Mouse (Mus musculus): ENCODE measurements around the gene Dusp8.

Dusp8 gene

DNA sequence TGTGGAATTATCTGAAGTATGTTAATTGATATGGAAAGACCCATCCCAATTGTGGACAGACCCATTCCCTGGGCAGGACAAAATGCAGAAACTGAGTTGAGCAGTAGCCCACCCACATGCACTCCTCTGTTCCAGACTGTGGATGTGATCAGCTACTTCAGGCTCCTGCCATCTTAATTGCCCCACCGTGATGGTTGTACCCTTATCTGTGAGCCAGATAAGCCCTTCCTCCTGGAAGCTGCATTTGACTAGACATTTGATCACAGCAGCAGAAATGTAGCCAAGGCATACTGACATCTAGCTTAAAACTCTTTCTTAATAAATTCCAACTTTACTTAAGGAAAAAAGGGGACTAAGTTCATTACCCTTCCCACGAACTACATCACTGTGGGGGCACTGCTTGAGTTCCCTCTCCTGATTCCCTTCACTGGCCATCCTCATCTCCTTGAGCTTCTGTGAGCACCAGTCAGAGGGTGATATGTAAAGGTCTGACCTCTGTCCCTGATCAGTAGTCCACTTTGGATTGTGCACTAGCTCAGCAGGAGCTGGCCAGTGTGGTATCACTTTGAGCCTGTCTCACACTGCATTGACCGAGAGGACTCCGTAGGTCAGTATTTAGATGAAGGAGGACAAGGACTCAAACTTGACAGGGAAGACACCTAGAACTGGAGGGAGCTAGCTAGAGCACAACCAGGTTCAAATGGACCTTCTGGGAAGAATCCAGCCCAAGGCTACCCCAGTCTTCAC is 9.3 kb downstream of the Dusp8 start:
- no peak for DNase-seq (ENCODE audit: low read depth, low spot score)

DNA sequence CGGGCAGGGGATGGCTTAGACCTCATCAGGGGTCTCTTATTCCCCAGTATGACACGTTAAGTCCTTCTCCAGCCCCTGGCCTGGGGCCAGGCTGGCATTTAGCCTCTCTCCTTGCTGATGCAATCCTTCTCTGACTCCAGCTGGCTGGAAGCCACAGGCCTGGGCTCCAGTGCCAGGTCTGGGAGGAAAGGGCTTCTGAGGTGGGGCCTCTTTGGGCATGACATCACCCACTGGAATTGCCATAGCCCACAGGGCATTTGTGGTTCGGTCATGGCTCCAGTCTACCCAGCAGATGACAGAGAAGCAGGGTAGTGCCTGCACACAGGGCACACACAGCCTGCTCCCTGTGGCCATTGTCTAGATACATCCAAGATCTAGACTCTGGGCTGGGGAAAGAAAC is 10.8 kb downstream of the Dusp8 start:
- DNase-seq (ENCODE audit: low read depth, low spot score): no peak

DNA sequence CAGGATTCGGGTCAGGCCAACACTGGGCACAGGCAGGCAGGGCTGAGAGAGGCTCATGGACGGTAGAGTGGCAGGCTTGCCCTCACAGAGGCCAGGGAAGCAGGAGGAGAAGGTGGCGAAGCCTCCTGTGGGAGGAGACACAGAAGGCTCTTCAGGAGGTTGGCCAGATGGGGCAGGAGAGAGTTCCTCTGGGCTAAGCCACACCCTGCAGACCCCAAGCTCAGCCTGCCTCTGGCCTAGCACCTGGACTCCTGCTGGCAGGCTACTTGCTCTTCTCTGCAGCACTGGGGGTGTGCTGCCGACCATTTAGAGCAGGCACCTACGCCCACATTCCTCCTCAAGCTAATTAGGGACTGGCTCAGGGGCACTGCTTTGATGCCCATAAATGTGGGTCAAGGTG is 11.2 kb downstream of the Dusp8 start:
- DNase-seq (ENCODE audit: low read depth, low spot score): no peak

DNA sequence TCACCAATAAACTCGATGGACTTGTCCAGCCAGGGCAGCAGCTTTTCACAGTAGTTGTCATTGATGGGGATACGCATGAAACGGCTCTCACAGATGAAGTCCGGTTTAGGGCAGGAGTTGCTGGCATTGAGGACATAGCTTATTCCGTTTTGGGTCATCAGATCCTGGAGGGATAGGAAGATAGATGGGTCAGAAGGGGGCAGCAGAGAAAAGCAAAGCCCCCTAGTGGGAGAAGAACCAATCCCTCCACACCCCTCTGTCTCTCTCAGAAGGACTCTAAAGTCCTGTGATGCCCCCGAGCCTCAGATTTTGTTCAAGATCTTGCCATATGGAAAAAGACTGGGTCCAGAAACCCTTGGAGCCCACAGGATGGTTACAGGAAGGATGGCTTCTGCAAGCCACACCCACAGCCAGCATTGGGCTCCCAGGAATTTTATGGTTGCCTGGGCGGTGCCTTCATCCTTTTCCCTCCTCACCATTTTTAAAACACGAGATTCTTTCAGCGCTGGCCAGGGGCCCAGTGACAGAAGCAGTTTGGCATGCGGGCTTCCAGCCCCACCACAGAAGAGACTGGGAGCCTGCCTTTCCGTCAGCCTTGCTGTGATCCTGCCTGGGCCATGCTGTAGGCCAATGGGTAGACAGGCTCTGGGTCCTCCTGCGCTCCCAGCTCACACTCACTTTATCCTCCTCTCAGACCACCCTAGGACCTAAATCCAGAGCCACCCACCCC is 11.9 kb downstream of the Dusp8 start:
- DNase-seq (ENCODE audit: low read depth, low spot score): no peak

DNA sequence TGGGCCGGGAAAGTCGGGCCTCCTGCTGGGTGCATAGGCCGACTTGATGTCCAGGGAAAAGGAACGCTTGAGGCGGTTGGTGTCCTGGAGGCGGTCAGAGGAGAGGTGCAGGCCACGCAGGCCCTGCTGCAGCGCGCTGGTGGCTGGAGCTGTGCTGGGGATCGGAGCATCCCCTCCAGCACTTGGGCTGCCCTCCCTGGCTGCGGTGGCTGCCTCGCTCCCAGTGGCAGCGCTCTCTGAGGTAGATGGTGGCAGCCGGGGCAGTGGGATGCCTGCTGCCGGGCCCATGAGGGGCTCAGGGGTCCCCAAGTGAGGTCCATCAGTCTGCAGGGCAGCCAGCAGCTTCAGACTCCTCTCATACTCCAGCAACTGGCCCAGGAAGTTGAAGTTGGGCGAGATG is 13.0 kb downstream of the Dusp8 start:
- no peak for DNase-seq (ENCODE audit: low read depth, low spot score)

DNA sequence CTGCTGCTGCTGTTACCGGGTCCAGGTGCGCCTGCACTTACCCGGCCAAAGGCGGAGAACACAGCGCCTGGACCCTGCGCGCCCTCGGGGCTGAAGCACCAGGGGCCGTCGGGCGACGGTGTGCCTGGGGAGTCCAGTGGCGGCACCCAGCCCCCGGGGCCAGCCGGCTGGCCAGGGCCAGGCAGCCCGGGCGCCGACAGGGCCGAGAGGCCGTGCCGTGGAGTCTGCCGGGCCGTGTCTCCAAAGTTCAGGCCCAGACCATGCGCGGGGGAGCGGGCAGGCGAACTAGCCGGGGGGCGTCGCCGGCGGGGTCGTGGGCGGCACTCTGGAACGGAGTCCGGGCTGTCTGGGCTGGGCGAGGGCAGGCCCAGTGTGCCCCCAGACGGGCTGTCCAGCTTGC is 13.5 kb downstream of the Dusp8 start:
- DNase-seq (ENCODE audit: low read depth, low spot score): no peak

DNA sequence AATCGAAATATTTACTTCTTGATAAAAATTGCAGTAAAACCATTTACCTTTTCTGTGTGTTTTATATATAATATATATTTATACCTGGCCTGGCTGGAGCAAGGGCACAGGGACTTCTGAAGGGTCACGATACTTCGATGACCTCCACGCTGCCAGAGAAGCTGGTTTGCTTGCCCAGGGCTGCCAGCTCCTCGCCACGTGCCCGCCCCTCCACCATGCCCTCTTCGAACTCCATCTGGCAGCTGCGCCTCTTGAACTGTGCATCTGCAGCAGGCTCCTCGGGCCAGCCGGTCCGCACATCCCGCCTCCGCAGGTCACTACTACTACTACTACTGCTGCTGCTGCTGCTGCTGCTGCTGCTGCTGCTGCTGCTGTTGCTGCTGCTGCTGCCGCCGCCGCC is 13.9 kb downstream of the Dusp8 start:
- no peak for DNase-seq (ENCODE audit: low read depth, low spot score)

DNA sequence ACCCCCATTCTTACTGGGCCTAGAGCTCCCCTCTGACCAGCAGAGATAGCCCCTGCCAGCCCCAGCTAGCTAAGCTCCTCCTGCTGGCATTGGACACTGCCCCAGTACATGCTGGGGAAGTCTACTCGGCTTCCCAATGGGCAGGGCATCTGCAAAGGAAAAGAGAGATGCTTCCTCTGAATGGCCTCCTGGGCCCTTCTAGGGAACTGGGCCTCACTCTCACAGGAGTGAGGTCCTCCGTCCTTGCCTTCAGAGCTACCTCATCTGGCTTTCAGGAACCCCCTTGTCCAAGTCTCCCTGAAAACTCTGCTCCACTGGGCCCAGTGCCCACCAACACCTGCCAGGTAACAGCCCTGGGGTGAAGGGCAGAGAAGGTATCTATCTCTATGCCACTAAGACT is 14.8 kb downstream of the Dusp8 start:
- no peak for DNase-seq (ENCODE audit: low read depth, low spot score)

DNA sequence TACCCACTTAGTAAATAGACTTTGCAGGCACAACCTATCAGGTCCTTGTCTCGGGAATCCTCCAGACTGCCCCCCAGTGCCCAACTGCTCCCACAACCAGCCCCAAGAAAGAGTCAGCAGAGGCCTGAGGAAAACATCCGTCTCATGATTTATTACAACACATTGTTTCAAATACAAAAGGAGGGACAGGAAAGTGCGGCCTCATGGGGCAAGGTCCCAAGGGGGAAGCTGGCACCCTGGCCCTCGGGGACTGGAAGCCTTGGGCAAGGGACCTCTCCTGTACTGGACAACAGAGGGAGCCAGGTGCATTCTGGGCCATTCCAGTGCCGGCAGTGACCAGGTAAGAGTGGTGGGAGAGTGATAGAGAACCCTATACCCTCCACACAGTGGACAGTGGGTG is 16.3 kb downstream of the Dusp8 start:
- no peak for DNase-seq (ENCODE audit: low read depth, low spot score)

DNA sequence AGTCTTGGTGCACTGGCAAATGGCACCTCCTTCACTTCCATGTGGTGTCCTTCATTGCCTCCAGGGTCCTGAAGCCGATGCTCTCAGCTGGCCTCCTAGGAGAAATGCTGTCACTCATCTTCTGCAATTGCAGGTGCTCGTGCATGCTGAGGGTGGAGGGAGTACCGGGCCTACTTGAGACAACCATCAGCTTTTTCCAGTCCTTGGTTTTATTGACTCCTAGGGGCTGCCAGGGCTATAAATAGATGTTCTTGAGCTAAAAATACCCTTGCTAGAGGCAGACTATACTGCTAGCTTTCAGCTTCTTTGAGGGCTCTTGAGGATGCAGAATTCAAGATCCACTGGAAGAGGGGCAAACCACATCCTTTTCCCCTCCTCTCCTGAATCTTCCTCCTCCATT is 18.5 kb downstream of the Dusp8 start:
- DNase-seq (ENCODE audit: low read depth, low spot score): no peak

DNA sequence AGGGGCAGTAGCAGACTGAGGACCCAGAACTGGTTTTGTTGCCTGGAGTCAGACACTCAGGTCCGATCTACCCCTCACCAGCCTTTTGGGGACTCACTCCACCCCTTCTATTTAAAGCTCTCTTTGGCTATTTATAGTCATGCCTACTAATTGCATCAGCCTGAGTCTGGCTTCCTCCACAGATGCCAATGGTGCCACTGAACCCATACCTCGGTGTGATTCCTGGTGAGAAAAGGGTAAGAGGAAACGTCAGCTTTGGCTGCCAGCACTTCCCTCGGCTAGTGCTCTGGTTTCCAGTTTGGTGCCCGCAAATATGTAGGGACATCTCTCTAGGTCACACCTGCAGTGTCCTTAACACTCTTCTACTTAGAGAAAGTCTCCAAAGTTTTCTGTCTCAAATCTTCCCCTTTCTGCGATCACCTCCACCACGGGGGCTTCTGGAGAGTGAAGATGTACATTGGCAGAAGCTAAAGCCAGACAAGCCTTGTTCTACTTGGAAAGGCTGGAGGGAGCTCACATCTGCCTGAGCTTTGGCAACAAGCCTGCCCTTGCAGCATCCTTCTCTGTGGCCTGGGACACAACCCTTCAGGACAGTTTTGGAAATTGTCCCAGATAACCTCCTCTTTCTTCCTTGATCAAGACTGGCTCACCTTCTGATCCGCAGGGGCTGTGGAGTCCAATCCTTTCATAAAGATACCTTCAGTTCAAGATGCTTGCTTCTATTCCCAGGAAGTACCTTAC is 21.3 kb downstream of the Dusp8 start:
- DNase-seq (ENCODE audit: low read depth, low spot score): no peak

DNA sequence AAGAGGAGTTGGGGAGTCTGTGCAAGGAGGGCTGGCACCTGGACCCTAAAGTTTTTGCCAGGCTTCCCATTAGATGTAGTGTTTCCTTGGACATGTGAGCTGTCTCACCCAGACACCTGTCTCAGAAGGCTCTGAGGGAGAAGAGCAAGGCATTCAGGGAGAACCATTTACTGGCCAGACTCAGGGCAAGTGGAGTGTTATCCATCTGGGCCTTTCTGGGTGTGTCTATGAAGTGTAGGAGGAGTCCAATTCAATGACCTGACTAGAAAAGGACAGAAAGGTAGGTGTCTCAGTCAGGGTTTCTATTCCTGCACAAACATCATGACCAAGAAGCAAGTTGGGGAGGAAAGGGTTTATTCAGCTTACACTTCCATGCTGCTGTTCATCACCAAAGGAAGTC is 23.9 kb downstream of the Dusp8 start:
- no peak for DNase-seq (ENCODE audit: low read depth, low spot score)

DNA sequence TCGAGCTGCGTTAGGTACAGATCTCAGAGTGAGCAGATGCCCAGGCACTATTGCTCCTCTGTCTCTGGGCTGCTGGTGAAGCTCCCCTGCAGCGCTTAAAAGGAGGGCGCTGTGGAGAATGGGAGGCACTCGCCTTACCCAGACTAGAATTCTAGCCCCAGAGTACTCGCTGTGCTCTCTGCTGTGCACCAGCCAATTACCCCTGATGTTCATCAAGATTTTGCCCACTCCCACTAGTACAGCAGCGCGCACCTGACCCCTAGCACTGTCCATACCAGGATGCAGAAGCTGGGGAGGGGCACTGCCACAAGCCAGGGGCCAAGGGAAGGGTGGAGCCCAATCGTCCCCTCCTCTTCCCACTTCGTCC is 24.4 kb downstream of the Dusp8 start:
- no peak for DNase-seq (ENCODE audit: low read depth, low spot score)

DNA sequence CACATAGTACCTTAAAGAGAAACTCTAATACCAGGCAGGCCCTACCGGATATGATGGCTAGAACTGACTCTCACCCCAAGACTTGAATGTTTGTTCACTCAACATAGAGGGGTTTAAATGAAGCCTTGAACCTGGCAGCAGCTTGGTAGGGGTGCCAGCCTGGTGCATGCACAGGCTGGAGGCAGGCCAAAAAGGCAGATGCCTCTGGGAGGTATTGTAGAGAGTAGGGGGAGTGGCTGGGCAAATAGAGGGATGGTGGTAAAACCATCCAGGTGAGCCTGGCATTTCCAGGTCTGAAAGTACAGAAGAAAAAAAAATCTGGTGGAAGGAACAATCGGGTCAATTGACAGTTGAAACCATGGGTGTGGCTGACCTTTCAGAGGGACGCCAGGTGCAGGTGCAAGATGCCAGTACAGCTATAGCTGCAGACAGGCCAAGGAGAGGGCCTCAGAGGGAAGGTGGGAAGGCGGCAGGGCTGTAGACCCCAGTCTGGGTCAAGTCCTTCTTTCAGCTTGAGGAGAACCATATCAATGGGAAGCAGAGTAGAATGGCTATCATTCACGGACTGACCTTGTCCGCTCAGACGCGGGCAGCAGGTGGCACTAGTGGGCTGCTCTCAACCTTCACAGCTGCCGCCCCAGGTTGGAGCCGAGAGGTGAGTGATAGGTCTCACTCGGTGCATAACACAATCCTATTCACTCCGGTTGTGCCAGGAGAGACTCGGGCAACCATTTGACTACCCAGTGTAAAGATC is 25.0 kb downstream of the Dusp8 start:
- DNase-seq (ENCODE audit: low read depth, low spot score): peak; percentile 45

DNA sequence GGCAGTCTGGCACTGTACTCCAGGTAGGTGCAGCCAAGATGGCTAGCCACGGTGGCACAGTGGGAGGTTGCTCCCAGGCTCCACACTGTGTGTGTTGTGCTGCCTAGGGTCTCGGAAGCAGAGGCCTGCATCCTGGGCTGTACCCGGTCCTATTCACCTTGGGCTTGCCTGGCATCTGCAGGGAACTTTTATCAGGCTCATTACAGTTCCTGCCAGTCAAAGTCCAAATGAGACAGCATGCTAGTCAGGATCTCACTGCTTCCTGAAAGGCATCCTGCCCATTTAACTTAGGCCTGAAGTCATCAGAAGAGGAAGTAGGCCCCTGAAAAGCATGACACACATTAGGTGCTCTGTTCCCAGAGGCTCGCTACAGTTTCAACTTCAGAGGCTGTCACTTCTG is 27.2 kb downstream of the Dusp8 start:
- no peak for DNase-seq (ENCODE audit: low read depth, low spot score)

DNA sequence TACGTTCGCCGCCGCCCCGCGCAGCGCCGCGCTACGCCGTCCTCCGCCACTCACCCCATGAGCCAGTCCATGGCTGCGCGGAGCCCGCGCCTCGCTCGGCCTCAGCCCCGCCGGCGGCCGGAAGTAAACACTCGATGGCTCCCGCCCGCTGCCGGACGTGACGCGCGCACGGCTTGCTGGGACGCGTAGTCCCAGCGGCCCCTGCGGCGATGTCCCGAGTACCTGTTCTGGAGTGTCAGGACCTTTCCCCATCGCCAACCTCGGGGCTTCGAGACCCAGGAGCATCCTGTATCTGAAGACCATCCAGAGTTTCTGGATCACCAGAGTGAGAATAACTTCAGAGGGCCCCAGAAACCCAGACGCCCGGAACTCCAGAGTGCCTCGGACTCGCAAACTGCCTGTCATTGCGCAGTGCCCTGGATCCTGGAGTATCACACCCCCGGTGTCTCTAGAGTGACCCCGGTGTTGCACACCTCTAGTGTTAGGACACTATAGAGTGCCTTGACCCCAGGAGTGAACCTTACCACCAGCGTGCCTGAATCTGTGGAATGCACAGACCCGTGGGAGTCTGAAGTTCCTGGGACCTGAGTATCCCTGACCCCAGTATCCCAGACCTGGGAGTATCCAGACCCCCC is 34.6 kb downstream of the Dusp8 start, which contains the start of gene Mob2:
TSS of gene Mob2 (minus strand) at position 135 of the 635 bp plus-strand sequence.
- DNase-seq (ENCODE audit: low read depth, low spot score): peak; percentile 80

DNA sequence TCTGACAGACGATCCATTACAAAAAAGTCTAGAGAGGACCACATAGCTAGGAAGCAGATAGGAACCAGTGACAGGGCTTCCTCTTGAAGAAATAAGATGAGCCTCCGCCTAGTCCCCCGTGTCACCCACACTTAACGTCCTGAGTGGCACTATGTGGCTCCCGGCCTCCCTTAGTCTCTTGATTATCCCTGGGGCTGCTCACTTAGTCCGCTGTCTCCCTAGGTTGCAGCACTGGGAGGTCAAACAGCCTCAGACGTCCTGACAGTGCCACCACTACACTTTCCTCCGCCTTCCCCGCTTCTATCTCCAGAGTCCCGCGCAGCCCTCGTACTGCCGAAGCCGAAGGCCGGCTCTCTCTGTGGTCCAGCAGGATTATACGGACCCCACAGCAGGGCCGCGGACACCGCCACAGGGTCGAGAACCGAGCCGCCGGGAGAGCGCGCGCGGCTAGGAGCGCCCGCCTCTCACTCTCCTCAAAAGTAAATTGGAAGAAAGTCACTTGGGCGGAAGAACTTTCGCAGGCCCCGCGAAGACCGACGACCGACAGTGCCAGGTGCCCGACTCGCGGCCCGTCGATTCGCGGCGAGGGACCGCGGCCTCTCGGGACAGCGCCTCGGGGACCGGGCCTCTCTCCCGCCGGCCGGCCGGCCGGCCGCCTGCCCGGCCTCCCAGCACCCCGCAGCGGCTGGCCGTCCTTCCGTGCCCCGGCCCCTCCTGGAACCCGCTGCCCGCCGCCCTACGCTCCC is 35.3 kb downstream of the Dusp8 start:
- DNase-seq (ENCODE audit: low read depth, low spot score): no peak

DNA sequence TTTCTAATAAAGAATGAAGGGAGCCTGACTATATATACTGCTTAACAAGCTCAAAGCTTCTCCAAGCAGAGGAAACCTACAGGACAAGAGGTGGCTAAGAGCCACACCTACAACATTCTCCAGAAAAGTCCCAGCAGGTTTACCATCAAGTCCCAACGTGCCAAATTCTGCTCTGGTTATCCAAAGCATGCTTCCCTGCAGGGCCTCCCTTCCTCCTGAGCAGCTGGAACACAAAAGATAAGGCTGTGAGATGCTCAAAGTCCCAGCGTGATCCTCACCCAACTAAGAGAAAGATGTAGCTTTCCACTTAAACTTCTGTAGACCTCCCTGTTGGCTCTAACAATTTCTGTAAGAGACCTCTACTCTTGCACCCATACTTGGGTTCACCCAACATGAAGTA is 36.6 kb downstream of the Dusp8 start:
- DNase-seq (ENCODE audit: low read depth, low spot score): no peak

DNA sequence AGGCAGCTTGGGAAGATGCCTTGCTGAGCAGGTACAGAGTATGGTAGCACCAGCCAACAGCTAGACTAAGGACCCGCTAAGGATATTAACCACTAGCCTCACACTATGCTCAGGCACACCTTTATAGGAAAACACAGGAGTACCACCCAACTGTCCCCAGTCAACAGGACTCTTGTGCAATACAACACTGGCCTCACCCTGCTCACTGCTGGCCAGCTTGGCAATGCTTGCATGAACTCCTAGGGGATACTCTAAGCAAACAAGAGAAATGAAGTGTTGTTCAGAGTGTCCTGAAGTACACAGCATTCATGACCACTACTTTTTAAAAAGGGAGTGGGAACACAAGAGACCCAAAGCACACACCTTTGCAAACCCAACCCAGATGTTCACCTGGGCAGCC is 38.5 kb downstream of the Dusp8 start:
- no peak for DNase-seq (ENCODE audit: low read depth, low spot score)

DNA sequence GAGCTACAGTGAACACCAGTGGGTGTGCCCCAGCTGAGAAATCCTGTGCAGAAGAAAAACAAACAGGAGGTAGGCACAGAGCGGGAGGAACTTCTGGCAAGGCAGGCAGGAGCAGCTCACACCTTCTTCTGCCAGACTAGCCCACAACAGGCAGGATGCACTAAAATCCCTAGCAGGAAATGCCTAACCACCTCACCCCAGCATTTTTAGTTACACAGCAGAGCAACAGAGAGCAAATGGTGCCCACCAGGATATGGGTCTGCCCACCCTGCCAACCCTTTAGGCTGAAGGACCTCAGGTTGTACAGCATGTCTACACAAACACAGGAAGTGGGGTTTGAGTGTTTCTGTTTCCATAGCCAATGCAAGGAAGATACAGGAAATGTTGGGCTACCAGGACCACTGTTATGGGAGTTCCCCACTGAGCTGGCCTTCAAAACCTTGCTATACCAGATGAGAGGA is 39.0 kb downstream of the Dusp8 start:
- DNase-seq (ENCODE audit: low read depth, low spot score): no peak

DNA sequence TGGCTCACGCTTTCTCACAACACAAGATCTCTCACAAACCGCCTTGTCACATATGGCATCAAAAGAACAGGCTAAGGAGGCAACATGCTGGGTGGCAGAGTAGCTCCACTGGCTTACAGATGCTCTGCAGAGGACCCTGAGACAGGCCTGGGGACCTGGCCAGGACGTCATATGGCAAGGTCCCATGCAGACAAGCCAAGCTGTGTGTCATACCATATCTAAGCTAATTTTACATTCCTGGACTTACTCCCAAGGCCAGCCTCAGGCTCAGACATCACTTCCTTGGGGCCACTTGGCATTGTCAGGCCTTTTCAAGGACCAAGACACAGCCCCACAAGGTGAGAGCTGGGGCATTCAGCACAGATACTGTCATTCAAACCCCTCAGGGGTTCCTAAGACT is 40.2 kb downstream of the Dusp8 start:
- DNase-seq (ENCODE audit: low read depth, low spot score): no peak
